Mouse (Mus musculus) left cerebral cortex, adult 11 months (tissue): ENCODE results near the gene Plekho1.

Experiments used
- DNase-seq: peaks from one replicate; pipeline ENCODE4 v3.0.0; 2022; ENCODE audit warnings: low spot score

Plekho1 gene

GRCm38 (mm10) chr3:96008463-96008862, 12.7 kb upstream of the Plekho1 start:
- no peak for DNase-seq

- DNase-seq, result no peak
These were observed 5.8 kb upstream of the Plekho1 start for GRCm38 (mm10) chr3:96001560-96001959.

GRCm38 (mm10) chr3:96000921-96001501, 5.2 kb upstream of the Plekho1 start:
- no peak for DNase-seq

GRCm38 (mm10) chr3:96000080-96000632, 4.4 kb upstream of the Plekho1 start:
- no peak for DNase-seq

GRCm38 (mm10) chr3:95999308-96000079, 3.7 kb upstream of the Plekho1 start:
- no peak for DNase-seq

- DNase-seq, result no peak
These were observed 1.5 kb upstream of the Plekho1 start for GRCm38 (mm10) chr3:95997203-95997721.

- no peak for DNase-seq
These were observed 761 bp upstream of the Plekho1 start for GRCm38 (mm10) chr3:95996451-95997073.

GRCm38 (mm10) chr3:95994975-95995801, 613 bp downstream of the Plekho1 start:
- no peak for DNase-seq

GRCm38 (mm10) chr3:95994381-95994846, 1.4 kb downstream of the Plekho1 start:
- DNase-seq, result no peak

- DNase-seq, result no peak
These were observed 1.9 kb downstream of the Plekho1 start for GRCm38 (mm10) chr3:95993881-95994280.

- no peak for DNase-seq
These were observed 2.7 kb downstream of the Plekho1 start for GRCm38 (mm10) chr3:95992990-95993603.

GRCm38 (mm10) chr3:95990413-95990941, 5.3 kb downstream of the Plekho1 start:
- DNase-seq, result no peak

GRCm38 (mm10) chr3:95988969-95989368, 6.8 kb downstream of the Plekho1 start:
- no peak for DNase-seq

GRCm38 (mm10) chr3:95988138-95988537, 7.7 kb downstream of the Plekho1 start:
- DNase-seq, result no peak

GRCm38 (mm10) chr3:95987386-95988110, 8.3 kb downstream of the Plekho1 start:
- DNase-seq, result no peak

- DNase-seq, result no peak
These were observed 8.8 kb downstream of the Plekho1 start for GRCm38 (mm10) chr3:95986984-95987383.

GRCm38 (mm10) chr3:95986001-95986622, 9.7 kb downstream of the Plekho1 start:
- peak; percentile 65 for DNase-seq

GRCm38 (mm10) chr3:95985209-95986000, 10.4 kb downstream of the Plekho1 start:
- DNase-seq, result no peak

- no peak for DNase-seq
These were observed 13.7 kb downstream of the Plekho1 start for GRCm38 (mm10) chr3:95982129-95982528.
